Mouse (Mus musculus): ENCODE measurements around the gene Nacc1.

GRCm38 (mm10) chr8:84712759-84713120 is 25.1 kb upstream of the Nacc1 start:
- TF ChIP-seq HCFC1 (IDR thresholded peaks at IDR 0.05; ENCODE audit: borderline replicate concordance, insufficient read depth, low read length): no peak
- TF ChIP-seq ZC3H11A (IDR thresholded peaks at IDR 0.05; ENCODE audit: borderline replicate concordance, low read depth, low read length): no peak

Data from ES-E14 (cell line).